Mouse (Mus musculus) myocyte (in vitro differentiated cells): ENCODE data around the gene Spem2.

Source experiments
- CEBPB ChIP-seq: IDR thresholded peaks from 2 replicates; pipeline ENCODE4 v1.6.1; 2011; ENCODE audit warnings: mild to moderate bottlenecking, moderate library complexity; ENCODE audit not compliant: poor library complexity, insufficient read depth, severe bottlenecking
- E2F4 ChIP-seq: IDR thresholded peaks from one replicate; pipeline ENCODE4 v1.6.1; 2011; ENCODE audit warnings: mild to moderate bottlenecking, control low read depth, moderate library complexity; ENCODE audit not compliant: insufficient read depth
- MAX ChIP-seq: IDR thresholded peaks from one replicate; pipeline ENCODE4 v1.6.1; 2011; ENCODE audit warnings: low read depth, mild to moderate bottlenecking, control low read depth
- MYOD1 ChIP-seq, 3 experiments: IDR thresholded peaks; one replicate each; pipeline ENCODE4 v1.6.1; 2011; ENCODE audit warnings: control low read depth in 2 of 3, low read depth in 2 of 3, mild to moderate bottlenecking in 2 of 3, moderate library complexity in 1 of 3; ENCODE audit not compliant: insufficient read length in 2 of 3, control insufficient read depth in 1 of 3
- MYOG ChIP-seq, 3 experiments: IDR thresholded peaks; one replicate each; pipeline ENCODE4 v1.6.1; 2011; ENCODE audit warnings: control low read depth in 2 of 3, low read depth in 2 of 3, mild to moderate bottlenecking in 2 of 3; ENCODE audit not compliant: insufficient read length in 2 of 3, control insufficient read depth in 1 of 3, insufficient read depth in 1 of 3
- POLR2A ChIP-seq: IDR thresholded peaks from one replicate; pipeline ENCODE4 v1.6.1; 2011; ENCODE audit warnings: low read depth, mild to moderate bottlenecking, control low read depth, moderate library complexity; ENCODE audit not compliant: insufficient read length
- POLR2AphosphoS2 ChIP-seq: IDR thresholded peaks from one replicate; pipeline ENCODE4 v1.6.1; 2011; ENCODE audit warnings: low read depth, control low read depth; ENCODE audit not compliant: insufficient read length
- REST ChIP-seq: IDR thresholded peaks from one replicate; pipeline ENCODE4 v1.6.1; 2011; ENCODE audit warnings: mild to moderate bottlenecking, control low read depth, moderate library complexity; ENCODE audit not compliant: insufficient read depth, insufficient read length
- SRF ChIP-seq: IDR thresholded peaks from one replicate; pipeline ENCODE4 v1.6.1; 2011; ENCODE audit warnings: low read depth; ENCODE audit not compliant: control insufficient read depth, insufficient read length
- TCF12 ChIP-seq: IDR thresholded peaks from one replicate; pipeline ENCODE4 v1.6.1; 2011; ENCODE audit warnings: mild to moderate bottlenecking, control low read depth; ENCODE audit not compliant: poor library complexity, insufficient read depth, severe bottlenecking
- TCF3 ChIP-seq: IDR thresholded peaks from one replicate; pipeline ENCODE4 v1.6.1; 2011; ENCODE audit warnings: low read depth, control low read depth; ENCODE audit not compliant: insufficient read length
- USF1 ChIP-seq: IDR thresholded peaks from one replicate; pipeline ENCODE4 v1.6.1; 2011; ENCODE audit warnings: low read depth, mild to moderate bottlenecking, control low read depth, moderate library complexity

- peak; percentile 93 for TF ChIP-seq POLR2A
- no peak for TF ChIP-seq USF1
- TF ChIP-seq TCF12, result peak; percentile 46
- peak; percentile 90 for TF ChIP-seq POLR2AphosphoS2
- TF ChIP-seq SRF, result no peak
- TF ChIP-seq MAX, result no peak
- TF ChIP-seq E2F4, result no peak
- peak in 2 of 3 experiments; percentile 89 to 95 for TF ChIP-seq MYOG (IDR thresholded peaks at IDR 0.05; ENCODE audit: control insufficient read depth in 1 of 3, insufficient read depth in 1 of 3, insufficient read length in 2 of 3, low read depth in 2 of 3)
- TF ChIP-seq REST, result no peak
- peak; percentile 39 for TF ChIP-seq TCF3
- TF ChIP-seq MYOD1 (IDR thresholded peaks at IDR 0.05; ENCODE audit: control insufficient read depth in 1 of 3, insufficient read length in 2 of 3, low read depth in 2 of 3), result peak in 2 of 3 experiments; percentile 92 to 95
- TF ChIP-seq CEBPB, result no peak
These were observed 22.9 kb downstream of the Spem2 start, which contains the start of gene Chrnb1 for GRCm38 (mm10) chr11:69795168-69795982.
